Mouse (Mus musculus): Measurements from ENCODE around the gene Dgkz.

- TF ChIP-seq EP300 (optimal IDR thresholded peaks at IDR 0.05) (no peak), CTCF (IDR thresholded peaks at IDR 0.05; ENCODE audit: low read depth) (no peak)
Observed at GRCm38 (mm10) chr2:91984906-91985525, 9.4 kb upstream of the Dgkz start.
